Comparison of ENCODE assay signal across 8 mouse cellular contexts in genomic region chr2:73386356-73387046, GRCm38 (mm10). TPM values are rescaled to one million over a fixed set of nuclear protein-coding genes. Genes with fewer than 3 reads are reported as not detected.
DNase-seq lines count a peak whose midpoint lies in the region; ATAC-seq and TF ChIP-seq lines count a peak whose summit lies in the region.

Gene Gpr155, minus strand, starts transcription at chr2:73386572.

- H3K27me3 ChIP-seq in forebrain, embryonic 10.5 days (ENCODE audit: poor library complexity, severe bottlenecking): peaks cover 31% of the 10 kb centered on the region
- no peaks in the 10 kb centered on the region for H3K27me3 ChIP-seq in heart, embryonic 15.5 days
- no peaks in the 10 kb centered on the region for H3K27me3 ChIP-seq in liver, embryonic 14.5 days (ENCODE audit: control insufficient read depth, insufficient read depth, low read length)
- no peaks in the 10 kb centered on the region for H3K27me3 ChIP-seq in neural tube, embryonic 11.5 days (ENCODE audit: control insufficient read depth, insufficient read depth, low read length)
- H3K27me3 ChIP-seq in stomach, postnatal 0 days (ENCODE audit: control insufficient read depth, insufficient read depth, low read length): no peaks in the 10 kb centered on the region

- H3K9me3 ChIP-seq in forebrain, embryonic 10.5 days: no peaks in the 10 kb centered on the region
- no peaks in the 10 kb centered on the region for H3K9me3 ChIP-seq in heart, embryonic 15.5 days (replicated peaks)
- no peaks in the 10 kb centered on the region for H3K9me3 ChIP-seq in liver, embryonic 14.5 days (ENCODE audit: control insufficient read depth, low read length)
- no peaks in the 10 kb centered on the region for H3K9me3 ChIP-seq in neural tube, embryonic 11.5 days (ENCODE audit: control insufficient read depth, low read length)
- H3K9me3 ChIP-seq in stomach, postnatal 0 days (ENCODE audit: control insufficient read depth, low read length): no peaks in the 10 kb centered on the region

- H3K4me2 ChIP-seq in heart, embryonic 15.5 days: peak within 1 kb of the TSS; percentile 98
- H3K4me2 ChIP-seq in liver, embryonic 14.5 days (ENCODE audit: low read depth): peak within 1 kb of the TSS; percentile 71
- H3K4me2 ChIP-seq in neural tube, embryonic 11.5 days (ENCODE audit: low read depth): peak within 1 kb of the TSS; percentile 95
- peak within 1 kb of the TSS; percentile 100 for H3K4me2 ChIP-seq in stomach, postnatal 0 days (replicated peaks; ENCODE audit: low read depth)

- no peak for TF ChIP-seq EP300 in liver, embryonic 14.5 days (IDR thresholded peaks at IDR 0.05; ENCODE audit: low read depth)
- TF ChIP-seq EP300 in stomach, postnatal 0 days (optimal IDR thresholded peaks at IDR 0.05): peak; percentile 61

- WGBS in forebrain, embryonic 10.5 days: 1% methylated on average over 44 of the region's 44 CpGs
- WGBS in heart, embryonic 15.5 days: under 1% methylated on average over 44 of the region's 44 CpGs
- WGBS in liver, embryonic 14.5 days (ENCODE audit: insufficient replicate concordance): under 1% methylated on average over 40 of the region's 44 CpGs
- 1% methylated on average over 42 of the region's 44 CpGs for WGBS in neural tube, embryonic 11.5 days
- under 1% methylated on average over 44 of the region's 44 CpGs for WGBS in stomach, postnatal 0 days

- no peaks in the 10 kb centered on the region for H3K36me3 ChIP-seq in forebrain, embryonic 10.5 days (replicated peaks)
- H3K36me3 ChIP-seq in heart, embryonic 15.5 days: no peaks in the 10 kb centered on the region
- peaks cover 4% of the 10 kb centered on the region; the same call in 1 of the 2 replicates for H3K36me3 ChIP-seq in liver, embryonic 14.5 days (replicated peaks; ENCODE audit: control insufficient read depth, insufficient read depth, low read depth)
- no peaks in the 10 kb centered on the region for H3K36me3 ChIP-seq in neural tube, embryonic 11.5 days (ENCODE audit: control insufficient read depth, insufficient read depth, low read length)
- H3K36me3 ChIP-seq in stomach, postnatal 0 days (ENCODE audit: control insufficient read depth, insufficient read depth, low read length): no peaks in the 10 kb centered on the region

- DNase-seq in CD8-positive naive resting alpha-beta T cell, adult 2 months (ENCODE audit: low read depth in 2 of 2, low spot score in 2 of 2): peak; percentile 96 to 99
- peak; percentile 95 for DNase-seq in c-Kit-positive CD71-negative TER-119-negative erythroid progenitor cells, embryonic 14.5 days (ENCODE audit: low read depth)
- DNase-seq in forebrain, embryonic 10.5 days (ENCODE audit: extremely low spot score, low spot score): peak; percentile 100
- DNase-seq in kidney, postnatal 25 days: peak; percentile 100
- DNase-seq in liver, embryonic 14.5 days (ENCODE audit: low read depth in 3 of 3, low spot score in 3 of 3): peak; percentile 98 to 99 (median 99)
- DNase-seq in neural tube, embryonic 11.5 days (ENCODE audit: low spot score): peak; percentile 99
- DNase-seq in stomach, postnatal 0 days (ENCODE audit: low spot score): peak; percentile 100

- peak within 1 kb of the TSS; percentile 74 for H3K4me3 ChIP-seq in forebrain, embryonic 10.5 days
- peak within 1 kb of the TSS; percentile 85 for H3K4me3 ChIP-seq in heart, embryonic 15.5 days
- H3K4me3 ChIP-seq in liver, embryonic 14.5 days (ENCODE audit: insufficient read depth in 1 of 2, low read depth in 2 of 2, low read length in 2 of 2): peak within 1 kb of the TSS; percentile 60 to 79
- peak within 1 kb of the TSS; percentile 48 for H3K4me3 ChIP-seq in neural tube, embryonic 11.5 days (ENCODE audit: low read depth, low read length)
- peak within 1 kb of the TSS; percentile 63 for H3K4me3 ChIP-seq in stomach, postnatal 0 days (ENCODE audit: low read depth, low read length)

- peak; percentile 99 for ATAC-seq in heart, embryonic 15.5 days (replicated peaks; ENCODE audit: insufficient number of reproducible peaks, insufficient read depth, low FRiP score, low read depth)
- peak; percentile 95 for ATAC-seq in liver, embryonic 14.5 days (ENCODE audit: insufficient read depth)
- peak; percentile 99 for ATAC-seq in neural tube, embryonic 11.5 days (ENCODE audit: insufficient read depth, low FRiP score, low TSS enrichment)
- peak; percentile 99 for ATAC-seq in stomach, postnatal 0 days (ENCODE audit: low FRiP score, low TSS enrichment)

- H3K9ac ChIP-seq in heart, embryonic 15.5 days: peak within 1 kb of the TSS; percentile 71
- H3K9ac ChIP-seq in liver, embryonic 14.5 days (replicated peaks): peak within 1 kb of the TSS; percentile 56
- peak within 1 kb of the TSS; percentile 44 for H3K9ac ChIP-seq in neural tube, embryonic 11.5 days (ENCODE audit: low read length)
- H3K9ac ChIP-seq in stomach, postnatal 0 days (ENCODE audit: low read length): peak within 1 kb of the TSS; percentile 69

- peaks cover 15% of the 10 kb centered on the region for H3K4me1 ChIP-seq in forebrain, embryonic 10.5 days
- H3K4me1 ChIP-seq in heart, embryonic 15.5 days (replicated peaks): peaks cover 8% of the 10 kb centered on the region
- peaks cover 7 to 10% of the 10 kb centered on the region in 2 experiments; a peak in 3 of 4 replicates for H3K4me1 ChIP-seq in liver, embryonic 14.5 days (replicated peaks; ENCODE audit: control insufficient read depth in 2 of 2, insufficient read depth in 2 of 2, low read length in 1 of 2)
- no peaks in the 10 kb centered on the region for H3K4me1 ChIP-seq in neural tube, embryonic 11.5 days (ENCODE audit: control insufficient read depth, insufficient read depth, low read length)
- no peaks in the 10 kb centered on the region for H3K4me1 ChIP-seq in stomach, postnatal 0 days (replicated peaks; ENCODE audit: control insufficient read depth, insufficient read depth)

- H3K27ac ChIP-seq in forebrain, embryonic 10.5 days: peak within 1 kb of the TSS; percentile 82
- H3K27ac ChIP-seq in heart, embryonic 15.5 days: peak within 1 kb of the TSS; percentile 82
- H3K27ac ChIP-seq in liver, embryonic 14.5 days: peak within 1 kb of the TSS; percentile 71
- no peak within 1 kb of the TSS for H3K27ac ChIP-seq in neural tube, embryonic 11.5 days (ENCODE audit: low read depth, low read length)
- H3K27ac ChIP-seq in stomach, postnatal 0 days (replicated peaks): peak within 1 kb of the TSS; percentile 83

- peak; percentile 25 for TF ChIP-seq CTCF in liver, embryonic 14.5 days (IDR thresholded peaks at IDR 0.05; ENCODE audit: low read depth)
- TF ChIP-seq CTCF in stomach, postnatal 0 days (IDR thresholded peaks at IDR 0.05; ENCODE audit: low read depth): peak; percentile 12; the same call in 1 of the 2 replicates

RNA-seq across cellular contexts. Expression of gene Gpr155, which starts in this region (rescaled TPM):
- polyA plus RNA-seq in forebrain, embryonic 10.5 days (2016; fragmentation: Nextera tagmentation; extraction: Ambion mirVana): 1.6 and 2.2 TPM in 2 replicates
- 4.7 and 6.2 TPM in 2 replicates for polyA plus RNA-seq in heart, embryonic 15.5 days (2015; fragmentation: Nextera tagmentation; extraction: Ambion mirVana)
- polyA plus RNA-seq in liver, embryonic 14.5 days (2012; rRNA removed): 3.0 and 4.1 TPM in 2 replicates
- 8.9 and 9.0 TPM in 2 replicates for polyA plus RNA-seq in liver, embryonic 14.5 days (2014; fragmentation: Nextera tagmentation; extraction: Ambion mirVana)
- 5.0 and 6.4 TPM in 2 replicates for polyA plus RNA-seq in neural tube, embryonic 11.5 days (2014; fragmentation: Nextera tagmentation; extraction: Ambion mirVana)
- 11.6 and 11.8 TPM in 2 replicates for polyA plus RNA-seq in stomach, postnatal 0 days (2015; fragmentation: Nextera tagmentation; extraction: Ambion mirVana)
